Mouse (Mus musculus) skeletal muscle tissue, adult 2 months (tissue): ENCODE data around the gene Epha6.
"Not testable (repeated sequence)": the region's sequence is repeated elsewhere in the genome, so short reads cannot be mapped to it uniquely, and the experiment has no call there.

ENCODE experiments used
- DNase-seq: peaks from one replicate; pipeline ENCODE4 v3.0.0-alpha.2; 2012; ENCODE audit warnings: low read depth, low spot score

The Epha6 gene

GRCm38 (mm10) chr16:60006857-60007568 is 598.3 kb downstream of the Epha6 start:
- no peak for DNase-seq

GRCm38 (mm10) chr16:59969816-59970215 is 635.5 kb downstream of the Epha6 start:
- no peak for DNase-seq

GRCm38 (mm10) chr16:59955731-59956130 is 649.6 kb downstream of the Epha6 start:
- no peak for DNase-seq

GRCm38 (mm10) chr16:59923696-59924095 is 681.6 kb downstream of the Epha6 start:
- DNase-seq, result no peak

- no peak for DNase-seq
These were observed 725.3 kb downstream of the Epha6 start for GRCm38 (mm10) chr16:59880073-59880472.

GRCm38 (mm10) chr16:59871792-59872191 is 733.5 kb downstream of the Epha6 start:
- DNase-seq, result no peak

GRCm38 (mm10) chr16:59854160-59854717 is 751.1 kb downstream of the Epha6 start:
- no peak for DNase-seq

- no peak for DNase-seq
These were observed 752.6 kb downstream of the Epha6 start for GRCm38 (mm10) chr16:59852689-59853088.

GRCm38 (mm10) chr16:59846574-59846973 is 758.8 kb downstream of the Epha6 start:
- DNase-seq, result no peak

- DNase-seq, result no peak
These were observed 768.6 kb downstream of the Epha6 start for GRCm38 (mm10) chr16:59836778-59837177.

GRCm38 (mm10) chr16:59836304-59836703 is 769.0 kb downstream of the Epha6 start:
- no peak for DNase-seq

GRCm38 (mm10) chr16:59832468-59832867 is 772.9 kb downstream of the Epha6 start:
- no peak for DNase-seq

- no peak for DNase-seq
These were observed 775.7 kb downstream of the Epha6 start for GRCm38 (mm10) chr16:59829655-59830054.

GRCm38 (mm10) chr16:59799790-59800189 is 805.5 kb downstream of the Epha6 start:
- DNase-seq, result not testable (repeated sequence)

- no peak for DNase-seq
These were observed 833.0 kb downstream of the Epha6 start for GRCm38 (mm10) chr16:59772297-59772696.

- no peak for DNase-seq
These were observed 834.9 kb downstream of the Epha6 start for GRCm38 (mm10) chr16:59770421-59770820.

GRCm38 (mm10) chr16:59769936-59770335 is 835.4 kb downstream of the Epha6 start:
- no peak for DNase-seq

- no peak for DNase-seq
These were observed 844.5 kb downstream of the Epha6 start for GRCm38 (mm10) chr16:59760875-59761274.

- DNase-seq, result no peak
These were observed 854.4 kb downstream of the Epha6 start for GRCm38 (mm10) chr16:59750905-59751304.

- DNase-seq, result peak; percentile 3
These were observed 861.7 kb downstream of the Epha6 start for GRCm38 (mm10) chr16:59743669-59744068.

- DNase-seq, result no peak
These were observed 889.8 kb downstream of the Epha6 start for GRCm38 (mm10) chr16:59715524-59715923.

GRCm38 (mm10) chr16:59693230-59693629 is 912.1 kb downstream of the Epha6 start:
- no peak for DNase-seq

GRCm38 (mm10) chr16:59689120-59689519 is 916.2 kb downstream of the Epha6 start:
- no peak for DNase-seq
